In the genomic region with DNA sequence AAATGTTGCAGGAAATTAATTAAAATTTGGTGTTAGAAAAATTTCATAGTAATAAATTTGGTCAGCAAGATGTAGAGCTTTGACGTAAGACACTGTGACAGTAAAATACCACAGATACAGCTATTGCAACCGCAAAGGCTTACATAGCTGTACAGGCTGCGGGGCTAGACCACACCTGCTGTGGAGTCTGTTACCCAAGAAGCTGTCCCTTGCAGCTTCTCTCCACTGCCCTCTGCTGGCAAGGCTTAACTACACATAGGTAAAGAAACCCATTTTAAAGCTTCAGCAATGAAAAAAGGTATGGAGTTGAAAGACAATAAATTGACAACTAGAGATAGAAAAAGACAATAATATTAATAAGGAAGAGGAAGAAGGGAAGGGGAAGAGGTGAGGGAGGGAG, we compare ENCODE assay signal across 9 mouse cellular contexts. TPM values are rescaled to one million over a fixed set of nuclear protein-coding genes. Genes with fewer than 3 reads are reported as not detected.
DNase-seq lines count a peak whose midpoint lies in the region; ATAC-seq lines count a peak whose summit lies in the region.
"Had no signal": no experiment of that assay in that cellular context is flagged by ENCODE, and none has a peak within 500 bp of the region (broad histone marks: within the 10 kb centered on the region; RNA-seq: fewer than 3 reads in every experiment).

No protein-coding gene starts in this region.

- H3K9me3 ChIP-seq in forebrain, embryonic 14.5 days (replicated peaks; ENCODE audit: control insufficient read depth, low read length), result no peaks in the 10 kb centered on the region
- H3K9me3 ChIP-seq in forebrain, embryonic 11.5 days (ENCODE audit: control insufficient read depth, low read length), result no peaks in the 10 kb centered on the region
- H3K9me3 ChIP-seq in limb, embryonic 10.5 days (replicated peaks), result no peaks in the 10 kb centered on the region

- H3K4me2 ChIP-seq in forebrain, embryonic 14.5 days (ENCODE audit: low read length), result no peak overlapping the region
- H3K4me2 ChIP-seq in forebrain, embryonic 11.5 days (ENCODE audit: low read depth, low read length, severe bottlenecking), result no peak overlapping the region

- no peak overlapping the region for H3K9ac ChIP-seq in forebrain, embryonic 14.5 days (ENCODE audit: low read length)
- H3K9ac ChIP-seq in forebrain, embryonic 11.5 days (ENCODE audit: low read length), result no peak overlapping the region

- ATAC-seq in forebrain, embryonic 14.5 days, result peak; percentile 67; the same call in 1 of the 2 replicates
- ATAC-seq in forebrain, embryonic 11.5 days (replicated peaks; ENCODE audit: low FRiP score), result no peak

- H3K27ac ChIP-seq in forebrain, embryonic 14.5 days (ENCODE audit: low read depth, low read length), result no peak overlapping the region
- H3K27ac ChIP-seq in forebrain, embryonic 11.5 days (ENCODE audit: low read depth, low read length), result no peak overlapping the region
- no peak overlapping the region for H3K27ac ChIP-seq in limb, embryonic 10.5 days

- H3K4me3 ChIP-seq in forebrain, embryonic 14.5 days (ENCODE audit: low read depth, low read length), result no peak overlapping the region
- no peak overlapping the region for H3K4me3 ChIP-seq in forebrain, embryonic 11.5 days (ENCODE audit: low read depth, low read length)
- H3K4me3 ChIP-seq in limb, embryonic 10.5 days, result no peak overlapping the region

- H3K4me1 ChIP-seq in forebrain, embryonic 14.5 days (ENCODE audit: control insufficient read depth, insufficient read depth, low read length), result no peaks in the 10 kb centered on the region
- H3K4me1 ChIP-seq in forebrain, embryonic 11.5 days (replicated peaks; ENCODE audit: control insufficient read depth, insufficient read depth, low read length), result no peaks in the 10 kb centered on the region
- H3K4me1 ChIP-seq in limb, embryonic 10.5 days, result no peaks in the 10 kb centered on the region

- peak; percentile 68 for DNase-seq in forebrain, embryonic 14.5 days (ENCODE audit: low spot score)
- DNase-seq in forebrain, embryonic 11.5 days (ENCODE audit: low spot score), result no peak
- DNase-seq in ovary, postnatal 36 days (ENCODE audit: low spot score), result peak; percentile 23
- no peak for DNase-seq in ovary, adult 18-20 months (ENCODE audit: low spot score)
- peak; percentile 16 for DNase-seq in cerebellum, adult 8-10 months
- peak; percentile 20 for DNase-seq in hindlimb bud, embryonic 11.5 days (ENCODE audit: extremely low spot score, low read depth, low spot score)
- peak; percentile 43 for DNase-seq in limb, embryonic 10.5 days (ENCODE audit: low spot score)
- DNase-seq in right cerebral cortex, postnatal 25 days, result peak; percentile 10

- H3K36me3 ChIP-seq in forebrain, embryonic 14.5 days (ENCODE audit: control insufficient read depth, insufficient read depth, low read length), result no peaks in the 10 kb centered on the region
- no peaks in the 10 kb centered on the region for H3K36me3 ChIP-seq in forebrain, embryonic 11.5 days (ENCODE audit: control insufficient read depth, insufficient read depth, low read length)
- H3K36me3 ChIP-seq in limb, embryonic 10.5 days, result no peaks in the 10 kb centered on the region

- WGBS in forebrain, embryonic 14.5 days, result 65% methylated on average over 3 of the region's 3 CpGs
- 68% methylated on average over 3 of the region's 3 CpGs for WGBS in forebrain, embryonic 11.5 days
- WGBS in limb, embryonic 10.5 days, result 69% methylated on average over 3 of the region's 3 CpGs

- H3K27me3 ChIP-seq in forebrain, embryonic 14.5 days (replicated peaks; ENCODE audit: control insufficient read depth, insufficient read depth, low read length), result no peaks in the 10 kb centered on the region
- H3K27me3 ChIP-seq in forebrain, embryonic 11.5 days (ENCODE audit: control insufficient read depth, insufficient read depth, low read length), result no peaks in the 10 kb centered on the region
- H3K27me3 ChIP-seq in limb, embryonic 10.5 days (ENCODE audit: low read depth, poor library complexity, severe bottlenecking), result no peaks in the 10 kb centered on the region

RNA-seq across cellular contexts. Expression of a gene that starts 8.4 kb away (rescaled TPM):
- polyA plus RNA-seq in forebrain, embryonic 14.5 days (2014; fragmentation: Nextera tagmentation; extraction: Ambion mirVana), result not detected in 2 replicates
- not detected in 2 replicates for polyA plus RNA-seq in forebrain, embryonic 11.5 days (2014; fragmentation: Nextera tagmentation; extraction: Ambion mirVana)
- not detected in 2 replicates for polyA plus RNA-seq in limb, embryonic 10.5 days (2016; fragmentation: Nextera tagmentation; extraction: Ambion mirVana)
- polyA plus RNA-seq: intestine, embryonic 14.5 days had no signal

RNA-seq across cellular contexts. Expression of a gene that starts 21.3 kb away (rescaled TPM):
- 0.11 and 0.30 TPM in 2 replicates for polyA plus RNA-seq in forebrain, embryonic 14.5 days (2014; fragmentation: Nextera tagmentation; extraction: Ambion mirVana)
- 0.07 TPM in 1 of 2 replicates, not detected in the other for polyA plus RNA-seq in forebrain, embryonic 11.5 days (2014; fragmentation: Nextera tagmentation; extraction: Ambion mirVana)
- not detected in 2 replicates for polyA plus RNA-seq in limb, embryonic 10.5 days (2016; fragmentation: Nextera tagmentation; extraction: Ambion mirVana)

Comparison
In these comparisons a context has a peak if more than half of its experiments do, and no peak if none do; other contexts are left out.
1. DNase-seq: peak in forebrain, embryonic 14.5 days (single experiment), ovary, postnatal 36 days (single experiment), cerebellum, adult 8-10 months (single experiment), hindlimb bud, embryonic 11.5 days (single experiment), limb, embryonic 10.5 days (single experiment) and right cerebral cortex, postnatal 25 days (single experiment); none in forebrain, embryonic 11.5 days (single experiment) and ovary, adult 18-20 months (single experiment).